Mouse (Mus musculus) liver, embryonic 16.5 days (tissue): ENCODE data around the gene Gm4567. TPM values are rescaled to one million over a fixed set of nuclear protein-coding genes. Genes with fewer than 3 reads are reported as not detected.
"Not testable (repeated sequence)": the region's sequence is repeated elsewhere in the genome, so short reads cannot be mapped to it uniquely, and the experiment has no call there.

Experiments
- ATAC-seq: fragments of 200-750 bp; cut with Nextera tagmentation; 2 replicates; pipeline ENCODE4 v1.8.0; 2017; ENCODE audit warnings: low read depth, mild to moderate bottlenecking, moderate number of reproducible peaks, moderate library complexity
- H3K27ac ChIP-seq: fragments of 300-500 bp; sonication (generic); 2 replicates; pipeline ENCODE4 v1.5.1; 2014; ENCODE audit warnings: mild to moderate bottlenecking, low read length
- H3K27me3 ChIP-seq: fragments of 300-500 bp; sonication (generic); 2 replicates; pipeline ENCODE4 v1.6.1; 2014; ENCODE audit warnings: low read depth, low read length, mixed read lengths; ENCODE audit not compliant: control insufficient read depth, insufficient read depth
- H3K36me3 ChIP-seq: fragments of 300-500 bp; sonication (generic); 2 replicates; pipeline ENCODE4 v1.6.1; 2014; ENCODE audit warnings: mild to moderate bottlenecking; ENCODE audit not compliant: control insufficient read depth, insufficient read depth
- H3K4me1 ChIP-seq: fragments of 300-500 bp; sonication (generic); 2 replicates; pipeline ENCODE4 v1.6.1; 2014; ENCODE audit warnings: low read depth, low read length, mixed read lengths; ENCODE audit not compliant: control insufficient read depth
- H3K4me2 ChIP-seq: fragments of 300-500 bp; sonication (generic); 2 replicates; pipeline ENCODE4 v1.6.1; 2014; ENCODE audit warnings: low read depth, low read length, mixed read lengths
- H3K4me3 ChIP-seq: fragments of 300-500 bp; sonication (generic); 2 replicates; pipeline ENCODE4 v1.5.1; 2014; ENCODE audit warnings: low read depth, mild to moderate bottlenecking, low read length
- H3K9ac ChIP-seq: fragments of 300-500 bp; sonication (generic); 2 replicates; pipeline ENCODE4 v1.6.1; 2014; ENCODE audit warnings: low read depth, low read length
- H3K9me3 ChIP-seq: fragments of 300-500 bp; sonication (generic); replicated peaks from 2 replicates; pipeline ENCODE4 v1.6.1; 2016; ENCODE audit warnings: low read length; ENCODE audit not compliant: control insufficient read depth
- WGBS: fragments of 180-500 bp; shearing (Covaris S2); extraction: QIAGEN DNeasy Blood & Tissue Kit; methylation state at CpG from one replicate; pipeline ENCODE4 v1.1.7; 2014; ENCODE audit not compliant: insufficient replicate concordance; 5-methylcytosine and 5-hydroxymethylcytosine counted together
- polyA plus RNA-seq: library from polyadenylated mRNA; unstranded; fragments of >200 nt; fragmentation: Nextera tagmentation; extraction: Ambion mirVana; gene quantifications from 2 replicates; pipeline ENCODE4 v1.2.1, GENCODE M21; 2015

The Gm4567 gene
- polyA plus RNA-seq, result not detected in 2 replicates

- not testable (repeated sequence) for H3K9me3 ChIP-seq, H3K4me3 ChIP-seq, H3K9ac ChIP-seq, H3K36me3 ChIP-seq, H3K27me3 ChIP-seq, H3K4me1 ChIP-seq, H3K27ac ChIP-seq, H3K4me2 ChIP-seq, ATAC-seq
- WGBS, result no CpG with 5 or more reads among the region's 1 CpGs
These were observed at the start of gene Gm4567 for GRCm38 (mm10) chr7:22719610-22720009. TSS of gene Gm4567 (minus strand) at chr7:22719710.

- H3K4me2 ChIP-seq, H3K9me3 ChIP-seq, H3K4me3 ChIP-seq, ATAC-seq, H3K9ac ChIP-seq, H3K27ac ChIP-seq, H3K4me1 ChIP-seq, H3K36me3 ChIP-seq, H3K27me3 ChIP-seq: not testable (repeated sequence)
- 8% methylated on average over 2 of the region's 3 CpGs for WGBS
These were observed 41.9 kb upstream of the Gm4567 start, which contains the start of gene Vmn1r157 for GRCm38 (mm10) chr7:22761397-22761796. TSS of gene Vmn1r157 (plus strand) at chr7:22761697.

- ATAC-seq, H3K27me3 ChIP-seq, H3K9ac ChIP-seq, H3K4me3 ChIP-seq, H3K27ac ChIP-seq, H3K36me3 ChIP-seq, H3K9me3 ChIP-seq, H3K4me2 ChIP-seq, H3K4me1 ChIP-seq: not testable (repeated sequence)
- WGBS, result no CpG with 5 or more reads among the region's 2 CpGs
These were observed 27.3 kb downstream of the Gm4567 start, which contains the start of gene Gm8693 for GRCm38 (mm10) chr7:22692217-22692616. TSS of gene Gm8693 (minus strand) at chr7:22692317.

Other genes starting within 250 kb of the Gm4567 start
- gene Vmn1r151, start 220.0 kb downstream of the Gm4567 start, polyA plus RNA-seq, result not detected in 2 replicates
- not detected in 2 replicates for gene Vmn1r152, start 196.7 kb downstream of the Gm4567 start, polyA plus RNA-seq
- gene Gm8677, start 184.8 kb downstream of the Gm4567 start, polyA plus RNA-seq, result not detected in 2 replicates
- gene Gm4201, start 154.4 kb downstream of the Gm4567 start, polyA plus RNA-seq, result not detected in 2 replicates
- gene Gm4565, start 131.6 kb downstream of the Gm4567 start, polyA plus RNA-seq, result not detected in 2 replicates
- not detected in 2 replicates for gene Vmn1r155, start 61.7 kb downstream of the Gm4567 start, polyA plus RNA-seq
- gene Gm8693, start 27.4 kb downstream of the Gm4567 start, polyA plus RNA-seq, result not detected in 2 replicates
- gene Vmn1r157, start 42.0 kb upstream of the Gm4567 start, polyA plus RNA-seq, result not detected in 2 replicates
- gene Vmn1r158, start 71.1 kb upstream of the Gm4567 start, polyA plus RNA-seq, result not detected in 2 replicates
- not detected in 2 replicates for gene Vmn1r159, start 123.9 kb upstream of the Gm4567 start, polyA plus RNA-seq
- not detected in 2 replicates for gene Vmn1r160, start 151.5 kb upstream of the Gm4567 start, polyA plus RNA-seq